Mouse (Mus musculus) urinary bladder, adult 18-20 months (tissue): ENCODE measurements around the gene Reg3d.
"Not testable (repeated sequence)": the region's sequence is repeated elsewhere in the genome, so short reads cannot be mapped to it uniquely, and the experiment has no call there.

Source experiments
- DNase-seq, 2 experiments: peaks; one replicate each; pipeline ENCODE4 v3.0.0; 2022; ENCODE audit warnings: low spot score in 2 of 2, mixed read lengths in 2 of 2

The Reg3d gene

DNA sequence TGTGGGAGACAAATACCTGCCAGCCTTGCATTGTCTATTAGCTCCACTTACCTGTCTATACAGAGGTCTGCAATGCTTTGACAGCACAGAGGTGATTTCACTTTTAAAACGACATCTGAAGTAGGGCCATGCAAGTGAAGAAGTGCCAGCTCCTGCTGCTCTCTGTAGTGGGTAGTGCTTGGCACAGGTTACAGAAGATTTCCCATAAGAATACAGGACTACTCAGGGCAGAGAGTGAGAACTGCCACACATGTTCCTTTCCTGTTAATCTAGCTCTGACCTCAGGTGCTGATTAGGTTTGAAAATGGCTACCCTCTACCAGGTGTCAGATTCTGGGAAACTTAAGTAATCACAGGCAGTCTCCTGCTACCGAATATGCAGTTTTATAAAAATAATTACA, at the start of gene Reg3d:
TSS of gene Reg3d (minus strand) at position 101 of the 400 bp plus-strand sequence.
- DNase-seq, result no peak

- DNase-seq, result no peak
Measured at GRCm38 (mm10) chr6:78425497-78425896, 46.8 kb upstream of the Reg3d start.

DNA sequence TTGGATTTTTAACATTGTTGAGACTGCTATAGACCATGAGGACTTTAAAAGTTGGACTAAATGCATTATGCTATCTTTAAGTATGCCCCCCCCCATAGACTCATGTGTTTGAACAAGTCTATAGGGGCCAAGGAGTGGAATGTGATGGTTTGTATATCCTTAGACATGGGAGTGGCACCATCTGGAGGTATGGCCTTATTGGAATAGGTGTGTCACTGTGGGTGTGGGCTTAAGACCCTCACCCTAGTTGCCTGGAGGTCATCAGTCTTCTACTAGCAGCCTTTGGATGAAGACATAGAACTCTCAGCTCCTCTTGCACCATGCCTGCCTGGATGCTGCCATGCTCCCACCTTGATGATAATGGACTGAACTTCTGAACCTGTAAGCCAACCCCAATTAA, 43.7 kb upstream of the Reg3d start, which contains the start of gene Reg1:
TSS of gene Reg1 (plus strand) at position 301 of the 400 bp plus-strand sequence.
- not testable (repeated sequence) for DNase-seq

DNA sequence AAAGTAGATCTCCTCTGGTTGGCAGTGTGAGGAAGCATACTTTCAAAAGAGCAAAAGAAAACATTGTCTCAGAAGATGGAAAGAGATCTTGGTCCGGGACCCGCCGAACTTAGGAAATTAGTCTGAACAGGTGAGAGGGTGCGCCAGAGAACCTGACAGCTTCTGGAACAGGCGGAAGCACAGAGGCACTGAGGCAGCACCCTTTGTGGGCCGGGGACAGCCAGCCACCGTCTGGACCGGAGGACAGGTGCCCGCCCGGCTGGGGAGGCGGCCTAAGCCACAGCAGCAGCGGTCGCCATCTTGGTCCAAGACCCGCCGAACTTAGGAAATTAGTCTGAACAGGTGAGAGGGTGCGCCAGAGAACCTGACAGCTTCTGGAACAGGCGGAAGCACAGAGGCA, 16.7 kb upstream of the Reg3d start, which contains the start of gene Reg2:
TSS of gene Reg2 (plus strand) at position 301 of the 400 bp plus-strand sequence.
- not testable (repeated sequence) for DNase-seq

DNA sequence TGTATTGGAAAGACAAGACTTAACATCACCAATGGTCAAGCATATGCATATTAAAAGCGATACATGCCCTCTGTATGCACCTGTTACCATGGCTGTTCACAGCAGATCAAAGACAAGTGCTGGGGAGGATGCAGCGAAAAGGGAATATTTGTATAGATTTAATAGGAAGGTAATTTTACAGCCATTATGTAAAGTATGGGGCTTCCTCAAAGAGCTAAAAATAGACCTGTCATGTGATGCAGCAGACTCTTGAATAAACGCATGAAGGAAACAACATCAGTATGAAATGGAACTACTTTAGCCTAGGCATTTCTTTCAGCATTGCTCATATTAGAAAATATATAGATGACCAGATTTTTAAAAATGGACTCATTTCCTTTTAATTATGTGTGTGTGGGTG, 6.9 kb upstream of the Reg3d start:
- DNase-seq, result no peak

GRCm38 (mm10) chr6:78380409-78380808, 1.7 kb upstream of the Reg3d start, which contains the start of gene Reg3a:
TSS of gene Reg3a (plus strand) at chr6:78380709.
- no peak for DNase-seq

DNA sequence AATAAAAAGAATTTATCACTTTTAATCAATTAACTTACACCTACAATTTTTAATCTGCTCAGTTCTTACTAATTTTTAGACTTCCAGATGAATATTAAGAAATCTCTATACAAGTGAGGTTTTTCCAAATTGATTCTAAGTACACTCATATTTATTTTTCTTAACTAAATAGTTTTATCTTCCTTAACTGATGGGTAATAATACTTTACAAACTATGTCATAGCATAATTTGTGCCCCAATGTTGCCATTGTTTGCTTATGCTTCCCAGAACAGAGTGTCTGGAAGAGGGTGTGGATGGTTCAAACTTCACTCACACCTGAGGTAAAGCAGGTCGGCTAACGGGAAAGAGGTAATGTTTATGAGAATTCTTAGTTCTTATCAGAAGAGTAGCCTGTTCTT, 8.3 kb downstream of the Reg3d start, which contains the start of gene Reg3b:
TSS of gene Reg3b (plus strand) at position 301 of the 400 bp plus-strand sequence.
- DNase-seq, result no peak

- DNase-seq, result no peak
Measured at GRCm38 (mm10) chr6:78361971-78362563, 16.6 kb downstream of the Reg3d start.

GRCm38 (mm10) chr6:78341689-78342088, 37.0 kb downstream of the Reg3d start:
- DNase-seq, result no peak

DNA sequence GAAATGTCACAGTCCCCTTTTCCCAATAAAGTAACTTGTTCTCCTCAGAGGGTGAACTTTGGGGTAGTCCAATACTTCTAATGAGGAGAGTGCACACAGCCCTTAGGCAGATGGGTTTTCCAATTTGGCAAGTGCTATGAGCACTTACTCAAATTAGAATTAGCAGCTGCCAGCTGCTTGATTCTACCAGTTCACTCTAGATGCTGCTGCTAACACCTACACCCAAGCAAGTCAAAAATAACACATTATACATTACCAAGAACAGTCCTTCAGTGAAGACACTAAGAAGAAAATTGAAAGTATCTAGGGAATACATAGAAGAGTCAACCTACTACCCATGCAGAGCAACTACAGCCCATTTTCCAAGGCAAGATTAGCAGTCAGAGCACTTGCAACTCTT, 38.4 kb downstream of the Reg3d start:
- DNase-seq, result no peak

DNA sequence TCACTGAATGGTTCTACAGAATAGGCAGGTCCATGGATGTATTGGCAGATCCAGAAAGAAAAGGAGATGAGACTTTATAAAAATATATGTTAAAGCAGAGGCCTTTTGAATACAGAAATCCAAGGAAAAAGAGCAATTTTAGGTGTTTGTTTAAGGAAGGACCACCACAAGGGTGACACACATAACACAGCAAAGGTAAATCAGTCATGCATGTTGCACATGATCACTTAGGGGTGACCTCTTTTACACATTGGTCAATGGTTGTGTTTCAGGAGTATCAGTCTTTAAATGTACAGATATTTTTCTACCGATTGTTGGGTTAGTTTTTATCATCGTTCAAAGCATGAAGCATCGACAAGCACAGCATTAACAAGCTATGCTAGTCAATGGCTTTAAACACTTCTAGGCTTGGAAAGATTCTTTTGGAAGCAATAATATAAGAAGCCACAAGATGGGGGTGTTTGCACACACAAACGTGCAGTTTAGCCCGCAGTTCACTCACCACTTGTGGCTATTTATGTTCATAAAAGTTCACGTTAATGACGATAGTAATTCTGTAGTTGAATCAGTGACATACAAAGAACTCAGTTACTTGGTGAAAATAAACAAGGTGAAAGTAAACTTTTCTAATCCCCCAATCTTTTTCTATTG, 46.6 kb downstream of the Reg3d start:
- no peak for DNase-seq

DNA sequence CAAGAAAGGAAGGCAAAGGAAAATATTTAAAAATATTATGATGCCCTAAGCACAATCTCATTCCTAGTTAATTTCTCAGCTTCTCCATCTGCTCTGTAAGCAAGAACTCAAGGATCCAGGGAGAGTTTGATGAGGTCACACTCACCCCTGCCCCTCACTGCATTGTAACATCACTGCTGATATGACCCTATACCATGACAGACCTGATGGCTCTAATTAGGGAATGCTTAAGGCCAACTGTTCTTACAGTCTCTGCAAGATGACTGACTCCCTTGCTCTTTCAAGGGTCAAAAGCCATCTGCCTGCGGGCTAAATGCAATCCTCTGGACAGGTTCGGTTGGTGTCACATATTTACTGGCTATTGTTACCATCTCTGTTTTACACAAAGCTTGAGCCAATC, 49.5 kb downstream of the Reg3d start:
- DNase-seq, result no peak

GRCm38 (mm10) chr6:78327798-78328197, 50.9 kb downstream of the Reg3d start:
- DNase-seq, result no peak
